Mouse (Mus musculus) liver, embryonic 14.5 days (tissue): ENCODE data around the gene Tnip3.

Experiments
- CTCF ChIP-seq: IDR thresholded peaks from 2 replicates; pipeline ENCODE4 v1.5.1; 2016; ENCODE audit warnings: antibody characterized with exemption, low read depth, control low read depth
- EP300 ChIP-seq: IDR thresholded peaks from 2 replicates; pipeline ENCODE4 v1.6.1; 2016; ENCODE audit warnings: antibody characterized with exemption, low read depth

DNA sequence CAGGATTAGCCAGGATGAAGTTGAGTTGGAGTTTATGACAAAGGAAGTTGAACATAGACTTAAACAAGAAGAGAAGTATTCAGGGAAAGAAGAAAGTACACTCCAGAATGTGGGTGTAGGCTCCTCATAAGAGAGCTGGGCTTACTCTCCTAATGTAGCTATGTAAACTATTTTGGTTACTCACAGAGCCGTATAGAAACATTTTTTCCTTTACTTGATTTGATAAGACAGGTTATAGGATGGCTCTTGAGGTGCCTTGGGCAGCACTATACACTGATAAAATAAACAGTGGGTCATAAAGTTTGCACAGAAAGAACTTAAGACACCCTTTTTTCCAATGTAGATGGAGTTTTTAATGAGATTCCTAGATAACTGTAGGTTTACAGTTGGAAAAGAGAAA lies 70.3 kb downstream of the Tnip3 start:
- TF ChIP-seq CTCF: no peak
- no peak for TF ChIP-seq EP300
